Mouse (Mus musculus): ENCODE measurements at regions not wholly inside any gene's neighbourhood (a gene's known extent, or its start where the extent isn't known, plus 50 kb on each side); places are given as distances from the start of the nearest gene placed in this dataset.

- no peak for DNase-seq (ENCODE audit: inconsistent age in 2 of 2, low spot score in 1 of 2)
These were observed 122.3 kb upstream of the Pde3a start for GRCm38 (mm10) chr6:141126614-141127396.

- DNase-seq (ENCODE audit: inconsistent age in 2 of 2, low spot score in 1 of 2): no peak
These were observed 119.5 kb upstream of the Pde3a start for GRCm38 (mm10) chr6:141129596-141129995.

GRCm38 (mm10) chr6:141134176-141134575 is 114.9 kb upstream of the Pde3a start:
- DNase-seq (ENCODE audit: inconsistent age in 2 of 2, low spot score in 1 of 2): no peak

GRCm38 (mm10) chr6:141136664-141137375 is 112.2 kb upstream of the Pde3a start:
- DNase-seq (ENCODE audit: inconsistent age in 2 of 2, low spot score in 1 of 2): no peak

- no peak for DNase-seq (ENCODE audit: inconsistent age in 2 of 2, low spot score in 1 of 2)
These were observed 108.1 kb upstream of the Pde3a start for GRCm38 (mm10) chr6:141141016-141141415.

- no peak for DNase-seq (ENCODE audit: inconsistent age in 2 of 2, low spot score in 1 of 2)
These were observed 100.5 kb upstream of the Pde3a start for GRCm38 (mm10) chr6:141148417-141149169.

- DNase-seq (ENCODE audit: inconsistent age in 2 of 2, low spot score in 1 of 2): no peak
These were observed 99.7 kb upstream of the Pde3a start for GRCm38 (mm10) chr6:141149170-141149917.

GRCm38 (mm10) chr6:141159326-141159725 is 89.7 kb upstream of the Pde3a start:
- DNase-seq (ENCODE audit: inconsistent age in 2 of 2, low spot score in 1 of 2): no peak

GRCm38 (mm10) chr6:141161626-141162233 is 87.3 kb upstream of the Pde3a start:
- no peak for DNase-seq (ENCODE audit: inconsistent age in 2 of 2, low spot score in 1 of 2)

- DNase-seq (ENCODE audit: inconsistent age in 2 of 2, low spot score in 1 of 2): no peak
These were observed 81.8 kb upstream of the Pde3a start for GRCm38 (mm10) chr6:141167270-141167669.

- no peak for DNase-seq (ENCODE audit: inconsistent age in 2 of 2, low spot score in 1 of 2)
These were observed 80.7 kb upstream of the Pde3a start for GRCm38 (mm10) chr6:141168356-141168755.

GRCm38 (mm10) chr6:141183782-141184181 is 65.3 kb upstream of the Pde3a start:
- DNase-seq (ENCODE audit: inconsistent age in 2 of 2, low spot score in 1 of 2): no peak

- DNase-seq (ENCODE audit: inconsistent age in 2 of 2, low spot score in 1 of 2): no peak
These were observed 61.0 kb upstream of the Pde3a start for GRCm38 (mm10) chr6:141188036-141188435.

GRCm38 (mm10) chr6:141189093-141189492 is 60.0 kb upstream of the Pde3a start:
- no peak for DNase-seq (ENCODE audit: inconsistent age in 2 of 2, low spot score in 1 of 2)

- peak in 1 of 2 experiments; percentile 24 for DNase-seq (ENCODE audit: inconsistent age in 2 of 2, low spot score in 1 of 2)
These were observed 59.4 kb upstream of the Pde3a start for GRCm38 (mm10) chr6:141189701-141190100.

- DNase-seq (ENCODE audit: inconsistent age in 2 of 2, low spot score in 1 of 2): peak in 1 of 2 experiments; percentile 45
These were observed 58.7 kb upstream of the Pde3a start for GRCm38 (mm10) chr6:141190383-141190782.

GRCm38 (mm10) chr6:141197501-141197900 is 51.6 kb upstream of the Pde3a start:
- DNase-seq (ENCODE audit: inconsistent age in 2 of 2, low spot score in 1 of 2): no peak

Data from adrenal gland, adult (tissue).